Mouse (Mus musculus): ENCODE measurements around the gene Cfap206.

Gene Cfap206

GRCm38 (mm10) chr4:34686874-34687567 lies 43.0 kb downstream of the Cfap206 start, which contains the start of gene Slc35a1:
Gene Slc35a1, minus strand, starts transcription at chr4:34687438.
- in situ Hi-C loops (cut with MboI; ENCODE audit: unreplicated experiment in 2 of 2), result loop anchor here (5.0 to 25.0 kb wide), 2 partner anchors 90 to 225 kb away; partner anchors contain the start of gene Smim8 (in 1 of the 2)

GRCm38 (mm10) chr4:34680530-34680929 lies 49.5 kb downstream of the Cfap206 start:
- in situ Hi-C loops (cut with MboI; ENCODE audit: unreplicated experiment in 2 of 2), result loop anchor here in 1 of 2 experiments (25.0 kb wide), 1 partner anchor 232 kb away; no protein-coding TSS in a partner anchor

- in situ Hi-C loops (cut with MboI; ENCODE audit: unreplicated experiment in 2 of 2), result no loop called here
Measured at GRCm38 (mm10) chr4:34673721-34674120, 56.3 kb downstream of the Cfap206 start.

- in situ Hi-C loops (cut with MboI; ENCODE audit: unreplicated experiment in 2 of 2), result no loop called here
Measured at GRCm38 (mm10) chr4:34667923-34668322, 62.1 kb downstream of the Cfap206 start.

GRCm38 (mm10) chr4:34661927-34662326 lies 68.1 kb downstream of the Cfap206 start:
- in situ Hi-C loops (cut with MboI; ENCODE audit: unreplicated experiment in 2 of 2), result no loop called here

DNA sequence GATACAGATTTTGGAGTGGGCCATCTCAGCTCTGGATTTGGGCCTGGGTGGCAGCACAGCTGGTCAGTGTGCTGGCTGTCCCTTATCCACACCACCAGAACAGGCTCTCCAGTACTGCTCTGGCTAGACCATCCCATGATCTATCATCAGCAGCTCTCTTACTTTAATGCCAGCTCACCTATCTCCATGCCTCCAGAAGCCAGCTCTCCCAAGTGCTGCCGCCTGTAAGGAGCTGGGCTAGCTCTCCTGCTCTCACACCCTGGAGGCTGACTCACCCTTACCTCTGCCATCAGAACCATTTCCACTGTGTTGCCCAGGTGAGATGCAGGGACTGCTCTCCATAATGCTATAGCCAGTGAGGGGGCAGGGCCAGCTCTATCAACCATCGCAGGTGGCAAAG lies 68.5 kb downstream of the Cfap206 start:
- in situ Hi-C loops (cut with MboI; ENCODE audit: unreplicated experiment in 2 of 2), result no loop called here

GRCm38 (mm10) chr4:34659012-34659411 lies 71.0 kb downstream of the Cfap206 start:
- in situ Hi-C loops (cut with MboI; ENCODE audit: unreplicated experiment in 2 of 2), result no loop called here

DNA sequence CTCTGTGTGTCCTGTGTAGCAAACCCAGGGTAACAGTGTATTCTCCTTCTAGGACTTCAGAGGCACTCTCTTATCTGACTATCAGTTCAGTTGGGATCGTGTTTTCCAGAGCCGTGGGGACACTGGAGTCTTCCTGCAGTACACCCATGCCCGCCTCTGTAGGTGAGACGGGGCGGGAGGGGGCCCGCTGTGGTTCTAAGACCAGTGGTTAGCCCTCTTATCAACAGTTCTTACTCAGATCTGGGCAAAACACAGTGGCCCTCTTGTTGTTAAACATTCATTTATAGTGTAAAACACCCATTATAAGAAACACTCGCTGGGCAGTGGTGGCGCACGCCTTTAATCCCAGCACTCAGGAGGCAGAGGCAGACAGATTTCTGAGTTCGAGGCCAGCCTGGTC lies 73.9 kb downstream of the Cfap206 start:
- in situ Hi-C loops (cut with MboI; ENCODE audit: unreplicated experiment in 2 of 2), result no loop called here

DNA sequence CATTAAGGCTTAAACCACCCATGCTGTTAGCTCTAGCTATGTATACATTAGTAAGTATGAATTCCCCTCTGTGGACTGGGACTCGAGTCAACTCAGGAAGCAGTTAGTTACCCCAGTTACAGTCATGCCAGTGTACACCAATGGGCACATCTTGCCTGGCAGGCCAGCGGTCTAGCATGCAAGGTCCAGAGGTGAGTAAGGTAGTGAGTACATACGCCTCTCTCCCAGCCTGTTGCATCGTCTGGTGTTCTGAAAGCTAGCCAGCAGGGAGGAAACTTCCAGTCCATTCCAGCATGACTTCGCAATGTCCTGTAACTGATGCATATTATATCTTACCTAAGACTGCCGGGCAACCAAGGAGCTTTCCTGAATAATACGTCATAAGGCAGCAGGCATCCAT lies 76.8 kb downstream of the Cfap206 start:
- in situ Hi-C loops (cut with MboI; ENCODE audit: unreplicated experiment in 2 of 2), result no loop called here

GRCm38 (mm10) chr4:34644779-34645178 lies 85.2 kb downstream of the Cfap206 start:
- in situ Hi-C loops (cut with MboI; ENCODE audit: unreplicated experiment in 2 of 2), result no loop called here

DNA sequence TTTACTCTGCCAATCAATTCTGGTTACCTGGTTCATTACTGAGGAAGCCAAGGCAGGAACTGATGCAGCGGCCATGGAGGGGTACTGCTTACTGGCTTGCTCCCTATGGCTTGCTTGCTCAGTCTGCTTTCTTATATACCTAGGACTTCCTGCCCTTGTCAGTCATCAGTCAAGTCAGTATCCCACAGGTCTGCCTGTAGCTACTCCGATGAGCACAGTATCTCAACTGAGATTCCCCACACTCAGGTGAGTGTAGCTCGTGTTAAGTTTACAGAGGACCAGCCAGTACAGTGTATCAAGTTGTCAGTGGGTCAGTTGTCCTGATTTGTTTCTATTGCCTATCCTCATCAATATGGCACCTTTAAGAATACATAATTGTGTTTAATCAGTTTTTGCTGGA lies 89.3 kb downstream of the Cfap206 start:
- in situ Hi-C loops (cut with MboI; ENCODE audit: unreplicated experiment in 2 of 2), result no loop called here

DNA sequence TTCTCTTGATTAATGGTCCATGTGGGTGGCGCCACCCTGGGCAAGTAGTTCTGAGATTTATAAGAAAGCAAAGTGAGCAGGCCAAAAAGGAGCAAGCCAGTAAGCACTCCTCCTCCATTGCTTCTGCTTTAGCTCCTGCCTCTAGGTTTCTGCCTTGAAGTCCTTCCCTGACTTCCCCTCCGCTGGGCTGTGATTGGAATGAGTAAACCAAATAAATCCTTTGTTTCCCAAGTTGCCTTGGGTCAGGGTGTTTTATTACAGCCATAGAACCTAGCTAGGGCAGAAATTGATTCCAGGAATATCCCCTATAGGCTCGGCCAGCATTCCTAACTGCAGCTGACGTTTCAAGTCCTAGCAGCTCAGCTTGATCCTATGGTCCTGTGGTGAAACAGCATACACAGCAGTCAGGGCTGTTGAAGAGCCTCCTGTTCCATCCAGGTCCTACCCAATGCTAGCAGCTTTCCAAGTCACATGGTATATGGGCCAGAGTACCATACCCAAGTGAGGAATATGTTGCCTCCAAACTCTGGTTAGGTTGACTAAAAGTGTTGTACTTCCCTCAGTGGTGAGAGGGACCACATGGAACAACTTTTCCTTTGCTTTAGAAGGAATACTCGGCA lies 90.2 kb downstream of the Cfap206 start:
- in situ Hi-C loops (cut with MboI; ENCODE audit: unreplicated experiment in 2 of 2), result no loop called here
